Comparison of ENCODE assay signal across 8 mouse cellular contexts in the genomic region with DNA sequence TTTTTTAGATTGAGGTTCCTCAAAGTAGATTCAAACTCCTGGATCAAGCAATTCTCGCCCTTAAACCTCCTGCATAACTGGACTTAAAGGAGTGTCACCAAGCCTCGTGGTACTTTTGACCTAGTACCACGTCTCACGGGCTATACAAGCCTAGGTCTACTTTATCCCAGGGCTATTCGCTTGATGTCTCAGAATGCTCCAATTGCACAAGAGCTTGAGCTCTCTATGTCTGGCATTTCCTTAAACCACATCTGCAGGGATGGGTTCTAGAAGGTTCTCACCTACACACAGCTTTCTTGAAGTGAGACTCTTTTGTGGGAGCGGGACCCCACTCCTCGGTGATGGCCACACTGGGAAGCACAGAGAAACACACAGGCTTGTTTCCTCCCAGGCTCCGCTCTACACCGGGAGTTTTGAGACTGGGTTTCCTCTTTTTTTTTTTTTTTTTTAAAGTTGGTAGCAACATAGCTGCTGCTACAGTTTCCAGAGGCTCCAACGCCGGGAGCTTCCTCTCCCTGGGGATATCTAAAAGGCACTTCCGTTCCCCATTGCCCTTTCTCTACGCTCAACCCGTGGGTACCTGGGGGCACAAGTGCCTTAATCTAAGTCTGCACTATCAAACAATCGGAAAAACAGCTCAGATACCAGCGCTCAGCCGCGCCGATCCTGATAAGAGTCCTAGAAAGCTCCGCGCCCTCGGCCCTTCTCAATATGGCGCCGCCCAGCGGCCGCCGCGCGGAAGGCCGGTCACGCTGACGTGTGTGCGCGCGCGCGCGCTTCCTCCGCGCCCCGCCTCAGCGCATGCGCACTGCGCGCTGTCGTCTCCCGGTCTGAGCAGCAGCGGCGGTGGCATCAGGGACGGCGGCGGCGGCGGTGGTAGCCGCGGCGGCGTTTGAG. TPM values are rescaled to one million over a fixed set of nuclear protein-coding genes. Genes with fewer than 3 reads are reported as not detected.
DNase-seq lines count a peak whose midpoint lies in the region; ATAC-seq lines count a peak whose summit lies in the region.

TSS of gene Fbxo42 (plus strand) at position 802 of the 897 bp plus-strand sequence.

- DNase-seq in adipocyte (ENCODE audit: low spot score) = peak; percentile 91
- peak; percentile 94 for DNase-seq in embryo, embryonic 10 days (ENCODE audit: low spot score)
- peak; percentile 93 for DNase-seq in gastrocnemius, postnatal 14 days
- peak; percentile 89 to 94 for DNase-seq in left cerebral cortex, postnatal 10 days (ENCODE audit: extremely low spot score in 1 of 2, low spot score in 2 of 2)
- DNase-seq in right cerebral cortex, postnatal 25 days = peak; percentile 96
- peak; percentile 92 for DNase-seq in urinary bladder, postnatal 4 days (ENCODE audit: low spot score in 2 of 2)

- intact Hi-C loops in gastrocnemius, postnatal 14 days (cut with DNase I; ENCODE audit: low total_unique reads) = loop anchor here (10.0 kb wide), 2 partner anchors 67 to 117 kb away; partner anchors contain the start of gene Rsg1
- intact Hi-C loops in left cerebral cortex, postnatal 10 days (cut with DNase I) = loop anchor here (5.0 kb wide), 2 partner anchors 55 to 125 kb away; no protein-coding TSS in a partner anchor

- ATAC-seq in inflammation-experienced regulatory T-cells, adult 6 months = peak; percentile 87
- ATAC-seq in megakaryocyte-erythroid progenitor cell, adult 5-6 weeks (replicated peaks; ENCODE audit: low FRiP score, low TSS enrichment, poor library complexity, severe bottlenecking) = peak; percentile 78

RNA-seq across cellular contexts. Expression of gene Fbxo42, which starts in this region (rescaled TPM):
- total RNA-seq in gastrocnemius, postnatal 14 days (2021) = 10 to 100 TPM in 1 of 2 experiments, 1 to 10 TPM in 1; 9.1 to 10.8 TPM
- 1 to 10 TPM; 5.5 to 6.3 (median 5.8) TPM for polyA plus RNA-seq in inflammation-experienced regulatory T-cells, adult 6 months (2017; shearing (Covaris generic))
- 10 to 100 TPM; 35.2 to 35.4 TPM for total RNA-seq in left cerebral cortex, postnatal 10 days (2021)
- total RNA-seq in megakaryocyte-erythroid progenitor cell, adult 5-6 weeks (2014; fragmentation: Nextera tagmentation) = 15.3 and 16.1 TPM in 2 replicates
- total RNA-seq in megakaryocyte-erythroid progenitor cell, adult 5-6 weeks (2017) = 6.7 and 10.2 TPM in 2 replicates

Comparison
In these comparisons a context has a peak if more than half of its experiments do, and no peak if none do; other contexts are left out.
1. Peak in every context shown above with its lines: DNase-seq and ATAC-seq.